34 mouse cellular contexts compared by ENCODE assay signal in the genomic region with DNA sequence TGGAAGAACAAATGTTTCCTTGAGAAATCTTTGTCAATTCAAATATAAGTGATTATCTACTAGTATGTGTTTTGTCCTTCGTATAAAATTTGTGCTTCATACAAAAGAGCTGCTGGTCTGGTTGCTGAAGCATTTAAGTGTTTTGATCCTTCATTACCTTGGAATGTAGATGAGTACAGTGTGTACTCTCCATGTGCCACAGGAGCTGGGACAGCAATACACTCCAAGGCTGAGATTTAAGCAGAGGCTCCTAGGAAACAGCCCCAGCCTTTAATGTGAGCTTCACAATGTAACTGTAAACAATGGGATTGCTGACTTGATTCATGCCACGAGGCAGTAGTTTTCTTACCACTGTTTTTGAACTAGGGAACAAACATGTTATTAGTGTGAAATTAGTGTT. TPM values are rescaled to one million over a fixed set of nuclear protein-coding genes. Genes with fewer than 3 reads are reported as not detected.
"Had no signal": no experiment of that assay in that cellular context is flagged by ENCODE, and none has a peak within 500 bp of the region (broad histone marks: within the 10 kb centered on the region; RNA-seq: fewer than 3 reads in every experiment).

No protein-coding gene starts in this region.

- H3K27ac ChIP-seq: heart, embryonic 13.5 days; hindbrain, embryonic 13.5 days; hindbrain, embryonic 15.5 days; hindbrain, postnatal 0 days; kidney, embryonic 15.5 days; kidney, postnatal 0 days; limb, embryonic 13.5 days; limb, embryonic 15.5 days; liver, embryonic 12.5 days; liver, embryonic 14.5 days had no signal

- H3K4me1 ChIP-seq: heart, embryonic 15.5 days; hindbrain, embryonic 13.5 days; hindbrain, embryonic 15.5 days; kidney, embryonic 15.5 days; limb, embryonic 13.5 days; limb, embryonic 15.5 days; liver, embryonic 12.5 days had no signal

- H3K4me3 ChIP-seq: heart, embryonic 13.5 days; heart, embryonic 15.5 days; hindbrain, embryonic 13.5 days; hindbrain, embryonic 15.5 days; kidney, embryonic 15.5 days; limb, embryonic 13.5 days; limb, embryonic 15.5 days; liver, embryonic 12.5 days had no signal

- H3K27me3 ChIP-seq: heart, embryonic 13.5 days; heart, embryonic 15.5 days; hindbrain, embryonic 13.5 days; hindbrain, embryonic 15.5 days; kidney, embryonic 15.5 days; limb, embryonic 13.5 days; limb, embryonic 15.5 days; liver, embryonic 12.5 days had no signal

- ATAC-seq: forebrain, postnatal 0 days; hindbrain, postnatal 0 days; intestine, embryonic 16.5 days; liver, embryonic 12.5 days had no signal

- H3K9ac ChIP-seq: forebrain, postnatal 0 days; heart, embryonic 13.5 days; heart, embryonic 15.5 days; hindbrain, embryonic 13.5 days; hindbrain, embryonic 15.5 days; kidney, embryonic 15.5 days; limb, embryonic 13.5 days; limb, embryonic 15.5 days; liver, embryonic 12.5 days; liver, embryonic 14.5 days had no signal

- H3K36me3 ChIP-seq: hindbrain, embryonic 13.5 days; hindbrain, embryonic 15.5 days had no signal

- H3K9me3 ChIP-seq: heart, embryonic 13.5 days; heart, embryonic 15.5 days; hindbrain, embryonic 13.5 days; hindbrain, embryonic 15.5 days; kidney, embryonic 15.5 days; limb, embryonic 13.5 days; limb, embryonic 15.5 days; liver, embryonic 12.5 days had no signal

- H3K4me2 ChIP-seq: heart, embryonic 11.5 days; heart, embryonic 13.5 days; heart, embryonic 15.5 days; hindbrain, embryonic 13.5 days; hindbrain, embryonic 15.5 days; kidney, embryonic 15.5 days; limb, embryonic 13.5 days; limb, embryonic 15.5 days; liver, embryonic 12.5 days had no signal

- DNase-seq: forebrain, postnatal 0 days; kidney, adult 11 months; kidney, adult 2 months; kidney, adult 9 months; kidney, postnatal 14 days; kidney, postnatal 36 days; layer of hippocampus, adult 9-11 months; layer of hippocampus, postnatal 36 days; left cerebral cortex, postnatal 4 days had no signal

RNA-seq across cellular contexts. Expression of gene Ccdc152, which starts 28.5 kb away (rescaled TPM):
- total RNA-seq: forebrain, postnatal 0 days; gastrocnemius, adult 18-20 months; gastrocnemius, postnatal 10 days; gastrocnemius, postnatal 25 days; heart, postnatal 36 days; hindbrain, postnatal 0 days; layer of hippocampus, adult 18-20 months; layer of hippocampus, adult 8-10 months; layer of hippocampus, postnatal 14 days; layer of hippocampus, postnatal 36 days; left cerebral cortex, adult 18-20 months; left cerebral cortex, adult 8-10 months; left cerebral cortex, postnatal 10 days; left cerebral cortex, postnatal 25 days; left cerebral cortex, postnatal 4 days had no signal
- polyA plus RNA-seq: hindbrain, embryonic 11.5 days; hindbrain, embryonic 15.5 days; kidney, embryonic 15.5 days had no signal
